Mouse (Mus musculus): ENCODE measurements around the gene Sct.

GRCm38 (mm10) chr7:141315974-141316373, 37.0 kb upstream of the Sct start:
- TF ChIP-seq CTCF (IDR thresholded peaks at IDR 0.05; ENCODE audit: low read depth, low read length) (peak; percentile 64), EP300 (IDR thresholded peaks at IDR 0.05; ENCODE audit: insufficient read depth, low read depth, low read length) (no peak), POLR2A (IDR thresholded peaks at IDR 0.05; ENCODE audit: insufficient read depth, low read length) (no peak)
